Mouse (Mus musculus) leukemia stem cell, adult 10-12 weeks (primary cell): ENCODE results near the gene Igf2bp3. TPM values are rescaled to one million over a fixed set of nuclear protein-coding genes. Genes with fewer than 3 reads are reported as not detected.

ENCODE experiments used
- polyA plus RNA-seq: library from polyadenylated mRNA; stranded (reverse); fragments of >175 nt; gene quantifications from 2 replicates; pipeline ENCODE4 v1.2.3, GENCODE M21; 2012; ENCODE audit warnings: low replicate concordance

The Igf2bp3 gene
- not detected in 2 replicates for polyA plus RNA-seq

GRCm38 (mm10) chr6:49214928-49215747 lies at the start of gene Igf2bp3:
Igf2bp3 (minus strand) TSS chr6:49214957.

DNA sequence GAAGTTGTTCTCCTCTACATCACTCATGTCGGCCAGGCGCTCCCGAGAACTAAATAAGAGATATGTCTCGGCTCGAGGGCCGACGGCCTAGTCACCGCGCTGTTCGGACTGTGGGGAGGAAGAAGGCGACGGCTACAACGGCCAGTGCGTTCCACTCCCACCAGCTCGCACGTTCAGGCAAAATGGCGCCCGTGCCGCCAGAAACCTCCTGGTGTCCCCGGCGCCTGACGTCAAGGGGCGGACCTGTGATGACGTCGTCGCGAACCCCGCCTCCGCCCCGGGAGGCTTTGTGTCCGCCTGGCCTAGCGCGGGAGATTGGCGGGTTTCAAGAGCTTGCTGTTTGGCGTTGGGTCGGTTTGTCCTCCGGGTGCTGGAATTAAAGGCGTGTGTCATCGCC lies 49.1 kb upstream of the Igf2bp3 start, which contains the start of gene Tra2a:
Gene Tra2a (minus strand): TSS at position 187 of the 397 bp plus-strand sequence.

GRCm38 (mm10) chr6:49073304-49074116 lies 141.2 kb downstream of the Igf2bp3 start, which contains the start of gene Malsu1:
Malsu1 (plus strand) TSS chr6:49073795.

GRCm38 (mm10) chr6:49036275-49037267 lies 178.2 kb downstream of the Igf2bp3 start, which contains the start of gene Gpnmb:
Gpnmb (plus strand) TSS chr6:49036546.

Other genes starting within 250 kb of the Igf2bp3 start
- gene Doxl2, start 240.0 kb downstream of the Igf2bp3 start, polyA plus RNA-seq, result not detected in 2 replicates
- gene Svs1, start 228.1 kb downstream of the Igf2bp3 start, polyA plus RNA-seq, result not detected in 2 replicates
- 0.18 and 0.31 TPM in 2 replicates for gene Gpnmb, start 178.4 kb downstream of the Igf2bp3 start, polyA plus RNA-seq
- gene Malsu1, start 141.2 kb downstream of the Igf2bp3 start, polyA plus RNA-seq, result 57.0 and 59.6 TPM in 2 replicates
- gene Tra2a, start 49.1 kb upstream of the Igf2bp3 start, polyA plus RNA-seq, result 6.6 and 14.3 TPM in 2 replicates
- 1.0 and 1.1 TPM in 2 replicates for gene Ccdc126, start 104.3 kb upstream of the Igf2bp3 start, polyA plus RNA-seq
- 0.23 TPM in 1 of 2 replicates, not detected in the other for gene Fam221a, start 152.8 kb upstream of the Igf2bp3 start, polyA plus RNA-seq
- not detected in 2 replicates for gene Stk31, start 180.6 kb upstream of the Igf2bp3 start, polyA plus RNA-seq